Mouse (Mus musculus): ENCODE data around the gene Mettl8. TPM values are rescaled to one million over a fixed set of nuclear protein-coding genes. Genes with fewer than 3 reads are reported as not detected.

Mettl8 gene
- polyA plus RNA-seq, 1 experiment from 2014 or later: 14.3 TPM

DNA sequence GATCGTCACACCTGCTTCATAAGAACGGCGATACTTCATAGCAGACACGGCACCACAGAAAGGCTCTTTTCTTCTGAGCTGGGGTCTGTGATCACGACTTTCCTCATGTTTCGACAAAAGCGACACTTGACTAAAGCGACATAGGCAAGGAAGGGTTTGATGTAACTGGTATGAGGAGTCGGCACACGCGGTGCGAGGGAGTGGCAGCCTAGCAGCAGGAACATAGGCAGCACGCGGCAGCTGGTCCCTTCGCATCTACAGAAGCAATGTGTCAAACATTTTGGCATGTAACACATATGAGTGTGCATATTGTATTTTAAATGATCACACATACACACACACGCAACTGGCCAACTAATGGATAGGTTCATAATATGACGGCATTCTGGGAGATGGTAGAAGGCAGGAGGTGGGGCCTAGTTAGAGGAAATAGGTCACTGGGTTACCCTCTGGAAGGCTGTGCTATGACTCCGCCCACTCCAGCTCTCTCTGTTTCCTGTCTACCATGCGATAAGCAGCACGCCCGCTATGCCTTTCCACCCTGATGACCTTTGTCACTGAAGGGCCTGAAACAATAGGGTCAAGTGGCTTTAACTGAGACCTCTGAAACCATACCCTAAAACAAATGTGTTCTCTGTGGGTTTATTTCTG, 116.4 kb downstream of the Mettl8 start:
- Histone ChIP-seq H3K27ac (no peak overlapping the region), H3K9ac (no peak overlapping the region), H3K9me3 (no peaks in the 10 kb centered on the region), H3K4me3 (no peak overlapping the region), H3K36me3 (no peaks in the 10 kb centered on the region), H3K27me3 (no peaks in the 10 kb centered on the region), H3K4me2 (replicated peaks) (no peak overlapping the region), H3K4me1 (peaks cover 3% of the 10 kb centered on the region; the same call in 1 of the 2 replicates)
- ATAC-seq (ENCODE audit: low FRiP score, low read depth): no peak
- 84% methylated on average over 21 of the region's 21 CpGs for WGBS

GRCm38 (mm10) chr2:70934772-70935171, 120.6 kb downstream of the Mettl8 start:
- Histone ChIP-seq H3K27ac (no peak overlapping the region), H3K4me2 (replicated peaks) (no peak overlapping the region), H3K9me3 (no peaks in the 10 kb centered on the region), H3K4me1 (0 out of 2 replicates have a peak, but pooled peaks cover 3% of the 10 kb centered on the region), H3K36me3 (no peaks in the 10 kb centered on the region), H3K4me3 (no peak overlapping the region), H3K27me3 (no peaks in the 10 kb centered on the region), H3K9ac (no peak overlapping the region)
- ATAC-seq (ENCODE audit: low FRiP score, low read depth): no peak
- WGBS: 83% methylated on average over 8 of the region's 8 CpGs

- Histone ChIP-seq H3K9me3 (no peaks in the 10 kb centered on the region), H3K27ac (no peak overlapping the region), H3K9ac (no peak overlapping the region), H3K4me1 (0 out of 2 replicates have a peak, but pooled peaks cover 3% of the 10 kb centered on the region), H3K4me2 (replicated peaks) (no peak overlapping the region), H3K36me3 (no peaks in the 10 kb centered on the region), H3K4me3 (no peak overlapping the region), H3K27me3 (no peaks in the 10 kb centered on the region)
- WGBS: 71% methylated on average over 1 of the region's 1 CpGs
- ATAC-seq (ENCODE audit: low FRiP score, low read depth): no peak
Measured at GRCm38 (mm10) chr2:70933516-70933915, 121.9 kb downstream of the Mettl8 start.

DNA sequence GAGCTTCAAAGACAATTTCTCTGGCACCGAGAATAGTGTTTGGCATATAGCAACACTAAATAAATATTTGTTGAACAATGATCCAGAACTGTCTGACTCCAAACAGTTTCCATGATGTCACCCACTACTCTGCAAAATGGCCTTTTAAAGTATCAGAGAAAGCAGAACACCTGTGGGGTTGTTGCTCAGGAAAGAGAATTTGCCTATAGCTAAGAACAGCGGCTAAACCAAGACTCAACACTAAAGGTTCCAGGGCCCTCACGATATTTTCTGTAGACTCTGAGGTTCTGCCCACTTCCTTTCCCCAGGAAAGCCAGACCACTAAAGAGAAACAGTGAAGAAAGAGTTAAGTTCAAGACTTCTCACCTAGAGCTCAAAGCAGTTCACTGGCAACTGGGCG, 122.4 kb downstream of the Mettl8 start:
- no peaks in the 10 kb centered on the region for H3K27me3 ChIP-seq
- no peak overlapping the region for H3K4me2 ChIP-seq (replicated peaks)
- no peak overlapping the region for H3K27ac ChIP-seq
- H3K4me3 ChIP-seq: no peak overlapping the region
- no peak for ATAC-seq (ENCODE audit: low FRiP score, low read depth)
- H3K36me3 ChIP-seq: no peaks in the 10 kb centered on the region
- H3K9ac ChIP-seq: no peak overlapping the region
- H3K9me3 ChIP-seq: no peaks in the 10 kb centered on the region
- H3K4me1 ChIP-seq: 0 out of 2 replicates have a peak, but pooled peaks cover 3% of the 10 kb centered on the region
- WGBS: 72% methylated on average over 4 of the region's 4 CpGs

- no peak for ATAC-seq (ENCODE audit: low FRiP score, low read depth)
- no peaks in the 10 kb centered on the region for H3K27me3 ChIP-seq
- WGBS: 81% methylated on average over 11 of the region's 11 CpGs
Measured at GRCm38 (mm10) chr2:70930631-70931288, 124.6 kb downstream of the Mettl8 start.

GRCm38 (mm10) chr2:70929714-70930113, 125.7 kb downstream of the Mettl8 start:
- H3K9me3 ChIP-seq: no peaks in the 10 kb centered on the region
- no peaks in the 10 kb centered on the region for H3K36me3 ChIP-seq
- ATAC-seq (ENCODE audit: low FRiP score, low read depth): no peak
- no peak overlapping the region for H3K4me3 ChIP-seq
- H3K4me1 ChIP-seq: no peaks in the 10 kb centered on the region
- H3K27me3 ChIP-seq: no peaks in the 10 kb centered on the region
- no peak overlapping the region for H3K27ac ChIP-seq
- H3K9ac ChIP-seq: no peak overlapping the region
- H3K4me2 ChIP-seq (replicated peaks): no peak overlapping the region
- WGBS: 82% methylated on average over 11 of the region's 11 CpGs

More at GRCm38 (mm10) chr2:70930631-70931288, 124.6 kb downstream of the Mettl8 start:
- no peak overlapping the region for H3K4me3 ChIP-seq
- H3K27ac ChIP-seq: no peak overlapping the region
- no peaks in the 10 kb centered on the region for H3K36me3 ChIP-seq
- no peak overlapping the region for H3K9ac ChIP-seq
- no peaks in the 10 kb centered on the region for H3K9me3 ChIP-seq
- no peaks in the 10 kb centered on the region for H3K4me1 ChIP-seq
- no peak overlapping the region for H3K4me2 ChIP-seq (replicated peaks)

DNA sequence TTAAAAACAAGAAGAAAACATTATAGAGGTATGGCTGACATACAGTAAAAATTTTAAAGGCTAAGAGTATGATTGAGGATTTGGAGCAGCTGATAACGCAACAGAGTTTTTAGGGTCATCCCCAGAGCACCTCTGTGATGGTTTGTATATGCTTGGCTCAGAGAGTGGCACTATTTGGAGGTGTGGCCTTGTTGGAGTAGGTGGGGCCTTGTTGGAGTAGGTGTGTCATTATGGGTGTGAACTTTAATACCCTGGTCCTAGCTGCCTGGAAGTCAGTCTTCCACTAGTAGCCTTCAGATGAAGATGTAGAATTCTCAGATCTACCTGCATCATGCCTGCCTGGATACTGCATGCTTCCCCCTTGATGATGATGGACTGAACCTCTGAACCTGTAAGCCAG, 131.3 kb downstream of the Mettl8 start:
- WGBS: 83% methylated on average over 1 of the region's 1 CpGs
- no peak overlapping the region for H3K27ac ChIP-seq
- ATAC-seq (ENCODE audit: low FRiP score, low read depth): no peak
- H3K4me3 ChIP-seq: no peak overlapping the region
- H3K9me3 ChIP-seq: no peaks in the 10 kb centered on the region
- no peak overlapping the region for H3K9ac ChIP-seq
- H3K36me3 ChIP-seq: no peaks in the 10 kb centered on the region
- H3K4me1 ChIP-seq: peaks cover 17% of the 10 kb centered on the region
- no peaks in the 10 kb centered on the region for H3K27me3 ChIP-seq
- H3K4me2 ChIP-seq (replicated peaks): no peak overlapping the region

DNA sequence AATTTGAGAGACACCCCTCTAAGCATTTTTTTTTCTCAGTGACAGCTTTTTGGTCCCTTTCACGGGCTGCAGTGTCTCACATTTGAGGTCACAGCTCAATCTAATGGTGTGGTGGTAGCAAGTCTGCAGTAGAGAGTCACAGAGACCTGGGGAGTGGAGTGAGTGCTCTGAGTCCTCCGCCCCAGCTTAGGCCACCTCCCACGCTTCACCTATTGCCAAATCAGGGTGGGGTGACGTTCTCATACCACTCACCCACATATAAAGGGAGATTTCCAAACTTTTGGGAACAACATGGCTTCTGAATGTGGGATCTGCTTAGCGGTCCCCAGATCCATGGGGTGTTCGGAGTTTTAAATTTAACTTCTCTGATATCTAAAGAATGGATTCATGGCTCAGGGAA, 132.6 kb downstream of the Mettl8 start:
- ATAC-seq (ENCODE audit: low FRiP score, low read depth): no peak
- WGBS: 79% methylated on average over 6 of the region's 6 CpGs
- Histone ChIP-seq H3K27ac (no peak overlapping the region), H3K4me2 (replicated peaks) (no peak overlapping the region), H3K4me3 (no peak overlapping the region), H3K4me1 (peaks cover 17% of the 10 kb centered on the region), H3K9me3 (no peaks in the 10 kb centered on the region), H3K9ac (no peak overlapping the region), H3K27me3 (no peaks in the 10 kb centered on the region), H3K36me3 (no peaks in the 10 kb centered on the region)

GRCm38 (mm10) chr2:70920937-70921596, 134.3 kb downstream of the Mettl8 start:
- no peak overlapping the region for H3K9ac ChIP-seq
- H3K9me3 ChIP-seq: no peaks in the 10 kb centered on the region
- WGBS: 46% methylated on average over 8 of the region's 8 CpGs
- ATAC-seq (ENCODE audit: low FRiP score, low read depth): no peak
- no peaks in the 10 kb centered on the region for H3K36me3 ChIP-seq
- peaks cover 17% of the 10 kb centered on the region for H3K4me1 ChIP-seq
- H3K4me3 ChIP-seq: no peak overlapping the region
- H3K4me2 ChIP-seq (replicated peaks): no peak overlapping the region
- no peak overlapping the region for H3K27ac ChIP-seq
- H3K27me3 ChIP-seq: no peaks in the 10 kb centered on the region

- no peaks in the 10 kb centered on the region for H3K27me3 ChIP-seq
- WGBS: 74% methylated on average over 2 of the region's 2 CpGs
- no peak for ATAC-seq (ENCODE audit: low FRiP score, low read depth)
- H3K36me3 ChIP-seq: no peaks in the 10 kb centered on the region
- H3K9me3 ChIP-seq: no peaks in the 10 kb centered on the region
- H3K4me2 ChIP-seq (replicated peaks): no peak overlapping the region
- no peak overlapping the region for H3K9ac ChIP-seq
- peaks cover 17% of the 10 kb centered on the region for H3K4me1 ChIP-seq
- no peak overlapping the region for H3K27ac ChIP-seq
- no peak overlapping the region for H3K4me3 ChIP-seq
Measured at GRCm38 (mm10) chr2:70919913-70920522, 135.4 kb downstream of the Mettl8 start.

GRCm38 (mm10) chr2:70918516-70918915, 136.9 kb downstream of the Mettl8 start:
- Histone ChIP-seq H3K4me1 (peaks cover 21% of the 10 kb centered on the region), H3K36me3 (no peaks in the 10 kb centered on the region)
- no peak for ATAC-seq (ENCODE audit: low FRiP score, low read depth)

More at GRCm38 (mm10) chr2:70918516-70918915, 136.9 kb downstream of the Mettl8 start:
- Histone ChIP-seq H3K9me3 (no peaks in the 10 kb centered on the region), H3K27me3 (no peaks in the 10 kb centered on the region), H3K9ac (no peak overlapping the region), H3K4me2 (replicated peaks) (no peak overlapping the region), H3K27ac (no peak overlapping the region), H3K4me3 (no peak overlapping the region)
- WGBS: 94% methylated on average over 2 of the region's 2 CpGs

All from limb, embryonic 13.5 days (tissue).